Mouse (Mus musculus): Measurements from ENCODE around the gene Bcat2.

Gene Bcat2

DNA sequence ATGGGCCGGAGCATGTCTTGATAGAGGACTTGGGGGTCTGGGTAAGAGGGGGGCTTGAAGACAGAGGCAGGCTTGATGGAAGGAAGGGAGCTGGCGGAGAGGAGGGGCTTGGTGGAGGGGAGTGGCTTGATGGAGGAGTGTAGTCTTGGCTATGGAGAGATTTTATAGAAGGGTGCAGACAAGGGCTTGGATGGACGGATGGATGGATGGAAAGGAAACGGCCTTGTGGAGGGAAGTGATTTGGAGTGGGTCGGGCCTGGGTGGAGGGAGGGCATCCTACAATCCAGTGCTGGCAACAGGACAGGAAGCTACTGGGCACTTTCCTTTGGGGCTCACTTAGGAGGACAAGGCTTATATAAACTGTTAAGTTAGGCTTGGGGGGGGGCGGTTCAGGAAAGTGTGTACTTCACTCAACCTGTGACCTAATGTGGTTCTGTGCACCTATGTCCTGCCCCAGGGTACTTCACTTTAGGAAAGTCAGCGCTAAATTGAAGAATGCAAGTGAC lies 56.7 kb downstream of the Bcat2 start:
- no peak for DNase-seq (ENCODE audit: low read depth)

DNA sequence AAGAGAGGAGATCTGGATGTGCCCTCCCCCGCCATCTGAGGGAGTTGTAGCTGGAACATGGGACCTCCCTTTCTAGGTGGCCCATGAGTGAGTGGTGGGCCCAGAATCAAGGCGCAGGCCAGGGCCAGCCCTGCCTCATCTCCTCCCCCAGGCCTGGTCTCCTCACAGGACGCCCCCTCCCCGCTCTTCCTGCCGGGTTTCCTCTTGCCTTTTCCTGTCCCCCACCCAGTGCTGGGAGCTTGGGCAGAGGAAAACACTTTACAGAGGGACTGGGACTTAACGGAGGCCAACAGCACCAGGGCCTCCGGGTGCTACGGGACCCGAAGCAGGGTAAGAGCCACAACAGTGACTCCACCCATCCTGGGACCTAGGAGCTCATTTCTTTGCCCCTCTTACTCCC lies 57.3 kb downstream of the Bcat2 start, which contains the start of gene Rasip1:
Gene Rasip1 (plus strand): TSS at position 228 of the 400 bp plus-strand sequence.
- DNase-seq (ENCODE audit: low read depth) = no peak

DNA sequence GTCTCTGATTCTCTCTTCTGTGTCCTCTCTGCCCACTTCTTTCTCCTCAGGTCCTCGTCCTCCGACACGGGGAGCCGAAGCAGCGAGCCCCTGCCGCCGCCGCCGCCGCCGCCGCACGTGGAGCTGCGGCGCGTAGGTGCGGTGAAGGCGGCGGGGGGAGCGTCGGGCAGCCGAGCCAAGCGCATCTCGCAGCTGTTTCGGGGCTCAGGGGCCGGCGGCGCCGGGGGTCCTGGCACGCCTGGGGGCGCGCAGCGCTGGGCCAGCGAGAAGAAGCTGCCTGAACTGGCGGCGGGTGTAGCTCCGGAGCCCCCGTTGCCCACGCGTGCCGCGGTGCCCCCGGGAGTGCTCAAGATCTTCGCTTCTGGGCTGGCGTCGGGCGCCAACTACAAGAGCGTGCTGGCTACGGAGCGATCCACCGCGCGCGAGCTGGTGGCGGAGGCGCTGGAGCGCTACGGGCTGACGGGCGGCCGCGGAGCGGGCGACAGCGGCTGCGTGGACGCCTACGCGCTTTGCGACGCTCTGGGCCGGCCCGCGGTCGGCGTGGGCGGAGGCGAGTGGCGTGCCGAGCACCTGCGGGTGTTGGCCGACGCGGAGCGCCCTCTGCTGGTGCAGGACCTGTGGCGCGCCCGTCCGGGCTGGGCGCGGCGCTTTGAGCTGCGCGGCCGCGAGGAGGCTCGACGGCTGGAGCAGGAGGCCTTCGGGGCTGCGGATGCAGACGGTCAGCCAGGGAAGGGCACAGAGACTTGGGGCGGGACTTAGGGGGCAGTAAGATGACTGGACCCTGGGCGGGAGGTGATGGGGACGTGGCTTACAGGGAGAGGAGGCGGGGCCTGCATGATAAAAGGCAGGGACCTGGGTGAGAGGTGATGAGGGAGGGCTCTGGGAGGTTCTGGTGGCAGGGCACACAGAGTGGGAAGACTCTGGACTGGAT lies 58.7 kb downstream of the Bcat2 start:
- DNase-seq (ENCODE audit: low read depth) = peak; percentile 94

DNA sequence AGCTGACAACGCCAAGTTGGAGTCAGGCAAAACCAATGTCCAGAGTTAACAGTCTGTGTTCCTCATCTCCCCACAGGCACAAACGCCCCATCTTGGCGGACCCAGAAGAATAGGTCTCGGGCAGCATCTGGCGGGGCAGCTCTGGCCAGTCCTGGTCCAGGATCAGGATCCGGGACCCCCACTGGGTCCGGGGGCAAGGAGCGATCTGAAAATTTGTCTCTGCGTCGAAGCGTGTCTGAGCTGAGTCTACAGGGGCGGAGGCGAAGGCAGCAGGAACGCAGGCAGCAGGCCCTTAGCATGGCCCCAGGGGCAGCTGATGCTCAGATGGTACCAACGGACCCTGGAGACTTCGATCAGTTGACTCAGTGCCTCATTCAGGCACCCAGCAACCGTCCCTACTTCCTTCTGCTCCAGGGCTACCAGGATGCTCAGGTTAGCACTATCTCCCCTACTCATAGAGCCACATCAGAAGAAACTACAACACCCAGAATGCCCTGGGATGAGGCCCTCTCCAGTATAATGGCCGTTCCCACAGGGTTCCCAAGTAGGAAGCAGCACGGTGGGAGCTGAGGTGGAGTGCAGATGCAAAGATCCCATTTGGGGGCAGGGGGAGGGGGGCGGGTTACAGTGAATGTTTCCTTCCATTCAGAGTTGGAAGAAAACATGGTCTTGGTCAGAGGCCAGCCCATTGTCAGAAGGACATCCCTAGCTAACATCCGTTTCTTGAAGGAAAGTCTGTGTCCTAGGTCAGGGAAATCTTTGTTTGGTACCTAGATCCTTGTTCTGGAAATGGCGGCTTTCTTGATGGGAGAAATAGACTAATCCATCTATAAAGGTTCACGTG lies 60.3 kb downstream of the Bcat2 start:
- DNase-seq (ENCODE audit: low read depth) = no peak

DNA sequence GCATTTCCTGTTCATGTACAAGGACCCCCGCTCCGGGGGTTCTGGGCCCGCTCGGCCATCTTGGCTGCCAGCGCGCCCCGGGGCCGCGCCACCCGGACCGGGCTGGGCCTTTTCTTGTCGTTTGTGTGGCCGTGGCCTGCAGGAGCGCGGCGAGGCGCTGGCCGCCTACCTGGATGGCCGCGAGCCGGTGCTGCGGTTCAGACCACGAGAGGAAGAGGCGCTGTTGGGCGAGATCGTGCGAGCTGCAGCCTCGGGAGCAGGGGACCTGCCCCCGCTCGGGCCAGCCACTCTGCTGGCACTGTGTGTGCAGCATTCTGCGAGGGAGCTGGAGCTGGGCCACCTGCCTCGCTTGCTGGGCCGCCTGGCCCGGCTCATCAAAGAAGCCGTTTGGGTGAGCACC lies 62.5 kb downstream of the Bcat2 start:
- DNase-seq (ENCODE audit: low read depth) = no peak

DNA sequence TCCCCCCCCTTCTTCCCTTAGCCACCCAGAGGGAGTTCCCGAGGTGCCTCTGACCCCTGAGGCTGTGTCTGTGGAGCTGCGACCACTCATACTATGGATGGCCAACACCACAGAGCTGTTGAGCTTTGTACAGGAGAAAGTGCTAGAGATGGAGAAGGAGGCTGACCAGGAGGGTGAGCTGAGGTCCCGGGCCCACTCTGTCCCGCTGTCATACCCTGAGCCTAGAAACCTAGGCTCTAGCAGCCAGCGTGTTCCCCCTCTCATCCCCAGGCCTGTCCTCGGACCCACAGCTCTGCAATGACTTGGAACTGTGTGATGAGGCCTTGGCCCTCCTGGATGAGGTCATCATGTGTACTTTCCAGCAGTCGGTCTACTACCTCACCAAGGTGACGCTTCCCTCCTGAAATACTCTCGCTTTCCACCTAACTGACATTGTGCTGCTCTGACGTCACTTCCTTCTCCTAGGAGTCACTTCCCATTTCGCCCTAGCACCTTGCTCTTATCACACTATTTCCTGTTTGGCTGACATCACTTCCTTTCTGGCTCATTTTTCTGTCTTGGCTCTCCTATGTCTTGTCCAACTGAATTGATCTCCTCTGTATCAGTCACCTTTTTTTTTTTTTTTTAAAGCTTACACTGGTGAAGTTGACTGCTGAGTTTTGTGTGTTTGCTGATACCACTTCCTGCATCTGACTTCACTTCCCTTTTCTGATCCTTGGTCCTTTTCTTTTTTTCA lies 65.2 kb downstream of the Bcat2 start:
- DNase-seq (ENCODE audit: low read depth) = peak; percentile 63

DNA sequence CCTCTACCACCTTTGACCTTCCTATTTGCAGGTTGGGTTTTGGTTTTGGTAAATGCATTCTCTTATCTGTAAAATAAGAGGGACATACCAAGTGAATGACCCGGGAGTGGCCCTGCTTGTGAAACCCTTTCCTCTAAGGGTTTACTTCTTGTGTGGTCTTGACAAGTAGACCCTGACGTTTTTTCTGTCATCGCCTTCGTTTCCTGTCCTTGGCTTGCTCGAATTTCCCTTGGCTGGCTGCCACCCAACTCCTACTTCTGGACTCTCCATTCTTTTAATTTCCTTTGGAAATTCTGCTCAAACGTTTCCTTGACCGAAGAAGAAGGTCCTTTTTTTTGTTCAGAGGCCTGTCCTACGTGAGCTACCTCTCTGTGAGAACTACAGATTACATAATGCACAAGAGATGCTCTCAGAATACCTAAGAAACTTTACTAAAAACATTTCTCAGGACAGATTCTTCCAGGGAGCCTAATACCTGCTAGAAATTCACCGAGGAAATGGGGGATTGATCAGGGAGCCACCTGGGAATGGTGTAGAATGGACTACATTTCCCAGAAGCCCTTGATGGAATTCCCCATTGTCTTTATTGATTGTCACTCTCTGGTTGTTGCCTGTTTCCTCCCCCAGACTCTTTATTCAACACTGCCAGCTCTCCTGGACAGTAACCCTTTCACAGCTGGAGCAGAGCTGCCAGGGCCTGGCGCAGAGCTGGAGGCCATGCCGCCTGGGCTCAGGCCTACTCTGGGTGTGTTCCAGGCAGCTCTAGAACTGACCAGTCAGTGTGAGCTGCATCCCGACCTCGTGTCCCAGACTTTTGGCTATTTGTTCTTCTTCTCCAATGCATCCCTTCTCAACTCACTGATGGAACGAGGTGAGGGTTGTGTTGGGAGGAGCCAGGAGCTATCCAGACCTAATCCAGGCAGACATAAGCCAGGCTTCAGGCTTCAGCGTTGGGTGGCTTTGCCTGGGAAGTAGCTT lies 66.0 kb downstream of the Bcat2 start:
- DNase-seq (ENCODE audit: low read depth) = no peak

DNA sequence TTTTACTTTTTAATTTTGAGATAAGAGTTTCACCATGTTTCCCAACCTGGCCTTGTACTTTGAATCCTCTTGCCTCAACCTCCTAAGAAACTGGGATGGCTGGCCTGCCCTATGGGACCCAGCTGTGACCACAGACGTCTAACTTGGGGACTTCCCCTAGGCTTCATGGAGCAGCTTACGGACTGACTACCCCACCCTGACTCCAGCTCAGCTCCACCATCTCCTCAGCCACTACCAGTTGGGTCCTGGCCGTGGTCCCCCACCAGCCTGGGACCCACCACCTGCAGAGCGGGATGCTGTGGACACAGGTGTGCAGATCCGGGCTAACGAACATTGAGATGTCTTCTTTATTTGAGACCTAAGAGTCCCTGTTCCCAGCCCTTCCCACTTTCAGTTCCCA lies 67.8 kb downstream of the Bcat2 start:
- no peak for DNase-seq (ENCODE audit: low read depth)

DNA sequence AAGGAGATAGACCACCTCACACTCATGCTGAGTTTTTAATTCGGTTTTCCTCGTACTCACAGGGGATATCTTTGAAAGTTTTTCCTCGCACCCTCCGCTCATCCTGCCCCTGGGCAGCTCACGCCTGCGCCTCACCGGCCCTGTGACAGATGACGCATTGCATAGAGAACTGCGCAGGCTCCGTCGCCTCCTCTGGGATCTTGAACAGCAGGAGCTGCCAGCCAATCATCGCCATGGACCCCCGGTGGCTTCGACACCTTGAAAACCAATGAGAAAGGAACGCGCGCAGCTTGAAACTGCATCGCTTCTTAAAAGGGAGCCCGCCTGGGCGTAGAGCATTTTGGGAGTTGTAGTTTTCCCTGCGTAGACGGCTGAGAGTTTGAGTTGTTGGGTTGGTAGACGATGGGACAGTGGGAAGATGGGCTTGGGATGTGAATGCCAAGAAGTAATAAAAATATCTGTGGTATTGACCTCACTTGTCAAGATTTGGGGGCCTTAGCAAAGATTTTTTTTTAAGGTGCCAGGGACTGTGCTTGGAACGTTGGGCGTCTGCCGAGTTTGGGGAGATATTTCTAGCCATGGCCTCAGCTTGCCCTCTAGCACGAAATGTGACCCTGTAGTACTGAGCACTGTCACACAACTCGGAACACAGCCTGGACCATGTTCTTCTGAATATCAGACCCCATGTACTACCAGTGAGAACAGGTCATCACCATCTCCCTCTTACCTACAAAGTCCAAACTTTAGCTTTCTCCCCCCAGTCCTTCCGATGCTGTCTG lies 68.9 kb downstream of the Bcat2 start:
- no peak for DNase-seq (ENCODE audit: low read depth)
